Mouse (Mus musculus) neural tube, embryonic 11.5 days (tissue): ENCODE measurements around the gene Kcnq5. TPM values are rescaled to one million over a fixed set of nuclear protein-coding genes. Genes with fewer than 3 reads are reported as not detected.
"Not testable (repeated sequence)": the region's sequence is repeated elsewhere in the genome, so short reads cannot be mapped to it uniquely, and the experiment has no call there.

ENCODE experiments used
- ATAC-seq: fragments of 200-750 bp; cut with Nextera tagmentation; 2 replicates; pipeline ENCODE4 v1.8.0; 2017; ENCODE audit warnings: moderate number of reproducible peaks, mild to moderate bottlenecking, moderate TSS enrichment, moderate library complexity; ENCODE audit not compliant: insufficient read depth, low FRiP score, low TSS enrichment
- DNase-seq: peaks from one replicate; pipeline ENCODE4 v3.0.0-alpha.2; 2015; ENCODE audit warnings: low spot score
- H3K27ac ChIP-seq: fragments of 300-500 bp; sonication (generic); 2 replicates; pipeline ENCODE4 v1.5.1; 2014; ENCODE audit warnings: low read depth, mild to moderate bottlenecking, low read length
- H3K27me3 ChIP-seq: fragments of 300-500 bp; sonication (generic); 2 replicates; pipeline ENCODE4 v1.6.1; 2014; ENCODE audit warnings: mild to moderate bottlenecking, low read length, mixed read lengths; ENCODE audit not compliant: control insufficient read depth, insufficient read depth
- H3K36me3 ChIP-seq: fragments of 300-500 bp; sonication (generic); 2 replicates; pipeline ENCODE4 v1.6.1; 2014; ENCODE audit warnings: mild to moderate bottlenecking, low read length, moderate library complexity, mixed read lengths; ENCODE audit not compliant: control insufficient read depth, insufficient read depth
- H3K4me1 ChIP-seq: fragments of 300-500 bp; sonication (generic); 2 replicates; pipeline ENCODE4 v1.6.1; 2014; ENCODE audit warnings: low read length, mixed read lengths; ENCODE audit not compliant: control insufficient read depth, insufficient read depth
- H3K4me2 ChIP-seq: fragments of 300-500 bp; sonication (generic); 2 replicates; pipeline ENCODE4 v1.6.1; 2014; ENCODE audit warnings: low read depth, mild to moderate bottlenecking, moderate library complexity
- H3K4me3 ChIP-seq: fragments of 300-500 bp; sonication (generic); 2 replicates; pipeline ENCODE4 v1.5.1; 2014; ENCODE audit warnings: low read depth, low read length
- H3K9ac ChIP-seq: fragments of 300-500 bp; sonication (generic); 2 replicates; pipeline ENCODE4 v1.6.1; 2014; ENCODE audit warnings: mild to moderate bottlenecking, low read length
- H3K9me3 ChIP-seq: fragments of 300-500 bp; sonication (generic); 2 replicates; pipeline ENCODE4 v1.6.1; 2016; ENCODE audit warnings: low read length; ENCODE audit not compliant: control insufficient read depth
- WGBS: fragments of 180-500 bp; shearing (Covaris S2); extraction: QIAGEN DNeasy Blood & Tissue Kit; methylation state at CpG from one replicate; pipeline ENCODE4 v1.1.7; 2014; 5-methylcytosine and 5-hydroxymethylcytosine counted together
- polyA plus RNA-seq: library from polyadenylated mRNA; unstranded; fragments of >200 nt; fragmentation: Nextera tagmentation; extraction: Ambion mirVana; gene quantifications from 2 replicates; pipeline ENCODE4 v1.2.1, GENCODE M21; 2014

Gene Kcnq5
- polyA plus RNA-seq, 1 experiment from 2014 or later, result 1.0 TPM

DNA sequence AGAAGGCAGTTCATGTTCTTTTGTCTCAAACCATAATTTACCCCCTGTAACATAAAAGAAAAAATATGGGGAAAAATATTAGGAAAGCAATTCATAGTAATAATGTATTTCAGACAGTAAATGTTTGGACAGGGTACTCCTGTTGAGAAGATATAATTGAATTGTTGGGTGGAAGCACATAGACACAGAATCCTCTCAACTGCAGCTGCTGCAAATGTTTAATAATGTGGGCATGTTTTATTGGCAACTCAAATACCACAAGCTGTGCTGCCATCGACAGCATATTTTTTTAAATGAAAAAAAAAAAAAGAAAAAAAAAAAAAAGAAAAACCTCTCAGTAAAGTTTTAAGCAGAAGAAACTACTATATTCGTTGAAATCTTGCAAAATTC lies 157.3 kb downstream of the Kcnq5 start:
- Histone ChIP-seq H3K27me3 (no peaks in the 10 kb centered on the region), H3K4me2 (no peak overlapping the region), H3K9ac (no peak overlapping the region), H3K9me3 (no peaks in the 10 kb centered on the region), H3K4me3 (no peak overlapping the region), H3K36me3 (no peaks in the 10 kb centered on the region), H3K27ac (no peak overlapping the region), H3K4me1 (no peaks in the 10 kb centered on the region)
- DNase-seq, result no peak
- ATAC-seq, result no peak
- WGBS, result 74% methylated on average over 2 of the region's 2 CpGs

DNA sequence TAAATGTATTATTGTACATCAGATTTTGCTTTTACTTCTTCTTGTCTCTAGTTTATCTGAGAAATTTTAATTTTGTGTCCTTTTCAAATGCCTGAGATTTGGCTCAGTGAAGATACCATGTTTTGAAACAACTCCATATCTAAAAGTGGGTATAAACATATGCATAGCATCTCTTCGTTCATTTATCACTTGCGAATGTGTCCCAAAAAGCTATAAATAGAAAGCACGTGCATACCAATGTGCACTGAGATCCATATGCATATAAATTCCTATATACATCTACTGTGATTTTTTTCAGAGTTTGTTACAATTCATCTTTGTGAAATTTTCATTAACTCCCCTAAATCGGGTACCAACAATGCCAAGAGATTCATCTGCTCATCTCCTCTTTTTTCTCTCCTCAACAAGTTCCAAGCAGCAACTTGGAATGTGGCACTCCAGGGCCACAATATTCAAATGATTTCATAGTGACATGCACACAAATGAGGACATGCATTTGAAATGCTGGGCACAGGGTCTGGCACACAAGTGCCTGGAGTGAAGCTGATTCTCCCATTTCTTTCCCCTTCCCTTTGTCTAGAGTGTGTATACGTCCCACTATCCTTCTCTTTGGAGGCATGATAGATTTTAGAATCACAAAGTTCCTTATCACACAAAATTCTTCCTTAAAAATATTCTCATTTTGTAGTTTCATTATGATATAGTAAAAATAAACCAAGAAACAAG lies 157.8 kb downstream of the Kcnq5 start:
- Histone ChIP-seq H3K4me1 (no peaks in the 10 kb centered on the region), H3K27me3 (no peaks in the 10 kb centered on the region), H3K9me3 (no peaks in the 10 kb centered on the region), H3K4me2 (no peak overlapping the region), H3K36me3 (no peaks in the 10 kb centered on the region), H3K4me3 (no peak overlapping the region), H3K27ac (no peak overlapping the region), H3K9ac (no peak overlapping the region)
- no peak for ATAC-seq
- no peak for DNase-seq
- 84% methylated on average over 5 of the region's 5 CpGs for WGBS

DNA sequence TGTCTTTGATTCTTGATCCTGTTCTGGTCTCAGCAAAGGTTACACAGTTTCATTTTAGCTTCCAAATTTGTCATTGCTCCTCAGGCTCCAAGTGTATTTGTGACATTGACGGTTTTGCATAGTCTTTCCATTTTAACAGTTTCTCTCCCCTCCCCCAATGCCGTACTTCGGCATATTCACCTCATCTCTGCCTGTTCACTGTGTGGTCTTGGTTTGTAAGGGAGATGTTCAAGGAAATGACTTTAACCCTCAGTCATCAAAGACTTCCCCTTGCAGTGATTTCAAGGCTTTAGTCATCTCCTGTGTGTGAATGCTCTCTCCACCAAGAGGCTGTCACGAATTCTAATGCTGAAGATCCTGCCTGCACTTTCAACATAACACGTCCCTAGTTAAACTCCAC lies 181.0 kb downstream of the Kcnq5 start:
- DNase-seq (no peak), ATAC-seq (no peak)
- H3K9ac ChIP-seq, result no peak overlapping the region
- 91% methylated on average over 5 of the region's 5 CpGs for WGBS
- H3K27me3 ChIP-seq, result no peaks in the 10 kb centered on the region
- no peaks in the 10 kb centered on the region for H3K9me3 ChIP-seq
- H3K4me1 ChIP-seq, result no peaks in the 10 kb centered on the region
- H3K4me2 ChIP-seq, result no peak overlapping the region
- no peak overlapping the region for H3K4me3 ChIP-seq
- no peak overlapping the region for H3K27ac ChIP-seq
- no peaks in the 10 kb centered on the region for H3K36me3 ChIP-seq

DNA sequence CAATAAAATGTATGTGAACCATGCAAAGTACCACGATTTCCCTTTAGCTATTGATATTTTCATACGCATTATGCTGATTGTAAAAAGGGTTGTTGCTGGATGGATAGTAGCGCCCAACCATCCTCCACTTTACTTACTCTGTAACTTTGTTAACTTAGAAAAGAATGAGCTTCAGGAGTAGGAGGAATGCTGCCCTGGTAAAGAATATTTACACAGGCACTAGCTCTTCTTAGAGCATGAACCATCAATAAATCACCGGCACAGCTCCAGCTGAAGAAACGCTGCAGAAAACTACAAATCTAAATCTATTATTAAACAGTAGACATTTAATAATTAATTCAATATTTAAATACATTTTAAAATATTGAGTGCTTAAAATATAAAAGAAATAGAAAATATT lies 184.2 kb downstream of the Kcnq5 start:
- Histone ChIP-seq H3K36me3 (no peaks in the 10 kb centered on the region), H3K9ac (no peak overlapping the region), H3K27me3 (no peaks in the 10 kb centered on the region), H3K4me3 (no peak overlapping the region), H3K4me2 (no peak overlapping the region), H3K4me1 (no peaks in the 10 kb centered on the region), H3K9me3 (no peaks in the 10 kb centered on the region), H3K27ac (no peak overlapping the region)
- no peak for DNase-seq
- WGBS, result 84% methylated on average over 5 of the region's 5 CpGs
- no peak for ATAC-seq

DNA sequence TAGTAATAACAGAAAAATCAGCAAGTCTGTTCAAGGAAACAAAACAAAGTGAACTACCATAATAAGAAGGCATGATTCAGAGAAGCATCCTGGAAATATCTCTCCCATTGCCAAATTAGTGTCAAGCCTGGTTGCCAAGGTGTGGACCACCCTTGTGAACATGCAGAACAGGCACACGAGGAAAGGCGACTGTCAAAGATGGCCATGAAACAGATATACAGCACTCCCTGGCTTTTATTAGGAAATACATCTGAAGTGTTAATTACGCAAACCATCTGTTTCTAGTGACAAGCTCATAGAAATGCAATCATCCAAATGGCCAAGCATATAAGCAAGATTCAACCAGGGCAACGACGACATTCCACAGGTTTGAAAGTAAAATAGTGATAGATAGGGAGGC lies 187.8 kb downstream of the Kcnq5 start:
- no peak overlapping the region for H3K27ac ChIP-seq
- no peaks in the 10 kb centered on the region for H3K9me3 ChIP-seq
- WGBS, result 74% methylated on average over 5 of the region's 5 CpGs
- H3K4me1 ChIP-seq, result no peaks in the 10 kb centered on the region
- DNase-seq (no peak), ATAC-seq (no peak)
- H3K9ac ChIP-seq, result no peak overlapping the region
- H3K4me3 ChIP-seq, result no peak overlapping the region
- no peaks in the 10 kb centered on the region for H3K36me3 ChIP-seq
- no peaks in the 10 kb centered on the region for H3K27me3 ChIP-seq
- no peak overlapping the region for H3K4me2 ChIP-seq

DNA sequence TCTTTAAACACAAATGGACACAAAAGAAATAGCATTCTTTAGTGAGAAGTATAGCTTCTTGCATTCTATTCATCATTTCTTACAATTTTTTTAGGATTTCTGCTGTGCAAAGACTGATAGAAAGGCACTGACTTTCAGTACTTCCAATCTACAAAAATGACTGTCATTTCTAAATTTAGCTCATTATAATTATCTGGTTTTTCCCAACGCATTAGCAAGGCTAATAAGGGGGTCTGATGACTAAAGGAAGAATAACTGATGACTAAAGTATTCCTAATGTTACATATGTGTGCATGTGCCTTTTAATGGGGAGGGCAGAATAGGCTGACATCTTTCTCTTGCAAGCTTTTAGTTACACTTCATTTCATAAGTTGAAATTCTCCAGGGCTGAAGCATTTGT lies 191.2 kb downstream of the Kcnq5 start:
- H3K27ac ChIP-seq, result no peak overlapping the region
- no peak for DNase-seq
- ATAC-seq, result no peak
- no peaks in the 10 kb centered on the region for H3K27me3 ChIP-seq
- no peak overlapping the region for H3K4me2 ChIP-seq
- no peaks in the 10 kb centered on the region for H3K4me1 ChIP-seq
- no peaks in the 10 kb centered on the region for H3K36me3 ChIP-seq
- H3K4me3 ChIP-seq, result no peak overlapping the region
- WGBS, result 94% methylated on average over 1 of the region's 1 CpGs
- H3K9me3 ChIP-seq, result no peaks in the 10 kb centered on the region
- no peak overlapping the region for H3K9ac ChIP-seq

DNA sequence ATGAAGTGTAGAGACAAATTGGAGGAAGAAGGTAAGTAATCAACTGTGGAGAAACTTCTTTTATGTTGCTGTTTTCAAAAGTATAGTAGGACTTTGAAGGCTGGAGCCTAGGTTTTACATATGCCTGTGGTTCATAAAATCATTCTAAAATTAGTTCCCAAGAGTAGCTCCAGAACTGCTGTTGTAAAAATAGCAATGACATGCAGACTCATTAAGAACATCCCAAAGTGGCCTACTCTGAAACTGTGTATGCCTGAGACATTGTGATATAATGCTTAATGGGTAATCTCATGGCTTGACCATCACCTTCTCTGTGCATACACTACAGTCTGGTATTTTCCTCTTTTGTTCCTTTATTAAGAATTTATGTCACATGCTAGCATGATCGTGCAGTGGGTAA lies 212.4 kb downstream of the Kcnq5 start:
- H3K4me1 ChIP-seq, result no peaks in the 10 kb centered on the region
- no peaks in the 10 kb centered on the region for H3K9me3 ChIP-seq
- H3K9ac ChIP-seq, result no peak overlapping the region
- H3K4me3 ChIP-seq, result no peak overlapping the region
- WGBS, result 93% methylated on average over 1 of the region's 1 CpGs
- H3K36me3 ChIP-seq, result no peaks in the 10 kb centered on the region
- ATAC-seq, result no peak
- no peak overlapping the region for H3K27ac ChIP-seq
- H3K27me3 ChIP-seq, result no peaks in the 10 kb centered on the region
- H3K4me2 ChIP-seq, result no peak overlapping the region
- no peak for DNase-seq

DNA sequence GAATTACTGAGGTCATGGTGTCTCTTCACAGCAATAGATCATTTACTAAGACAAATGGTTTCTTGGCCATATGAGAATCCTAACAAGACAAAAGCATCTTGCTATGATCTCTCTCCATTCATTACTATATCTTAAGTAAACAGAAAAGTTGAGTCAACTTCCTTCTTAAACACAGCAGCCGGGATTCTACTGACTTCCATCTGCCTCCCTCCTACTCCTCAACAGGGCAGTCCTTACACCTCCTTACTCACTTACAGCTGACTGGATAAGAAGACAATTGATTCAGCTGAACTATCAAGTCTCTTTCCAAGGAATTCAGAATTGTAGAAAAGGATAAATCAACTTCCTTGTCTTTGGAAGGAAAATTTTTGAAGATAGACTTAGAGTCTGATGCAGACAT lies 232.6 kb downstream of the Kcnq5 start:
- no peak for ATAC-seq
- no peaks in the 10 kb centered on the region for H3K4me1 ChIP-seq

DNA sequence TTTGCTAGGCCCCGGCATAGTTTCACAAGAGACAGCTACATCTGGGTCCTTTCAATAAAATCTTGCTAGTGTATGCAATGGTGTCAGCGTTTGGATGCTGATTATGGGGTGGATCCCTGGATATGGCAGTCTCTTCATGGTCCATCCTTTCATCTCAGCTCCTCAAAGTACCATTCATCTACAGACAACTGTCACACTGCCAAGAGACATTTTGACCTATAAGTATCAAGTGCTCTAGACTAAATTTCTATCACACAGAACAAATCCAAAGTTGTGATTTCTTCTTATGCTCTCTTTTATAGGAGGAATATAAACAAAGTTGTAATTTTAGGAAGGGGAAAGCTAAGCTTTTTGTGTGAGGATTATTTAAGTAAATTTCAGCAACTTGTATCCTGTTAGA lies 238.5 kb downstream of the Kcnq5 start:
- not testable (repeated sequence) for H3K27ac ChIP-seq, H3K9ac ChIP-seq, H3K4me3 ChIP-seq, H3K36me3 ChIP-seq, ATAC-seq, H3K4me1 ChIP-seq, DNase-seq, H3K27me3 ChIP-seq, H3K9me3 ChIP-seq, H3K4me2 ChIP-seq
- WGBS, result 73% methylated on average over 1 of the region's 2 CpGs

More for the DNA sequence above, 232.6 kb downstream of the Kcnq5 start:
- Histone ChIP-seq H3K27me3 (no peaks in the 10 kb centered on the region), H3K36me3 (no peaks in the 10 kb centered on the region), H3K4me2 (no peak overlapping the region), H3K27ac (no peak overlapping the region), H3K9ac (no peak overlapping the region), H3K9me3 (no peaks in the 10 kb centered on the region), H3K4me3 (no peak overlapping the region)
- DNase-seq, result no peak
- WGBS, result 83% methylated on average over 1 of the region's 1 CpGs
